Mouse (Mus musculus): Measurements from ENCODE around the gene Usp35. TPM values are rescaled to one million over a fixed set of nuclear protein-coding genes. Genes with fewer than 3 reads are reported as not detected.

The Usp35 gene
- total and polyA plus RNA-seq, 3 experiments: 0.58 to 2.2 TPM; not detected in 1

DNA sequence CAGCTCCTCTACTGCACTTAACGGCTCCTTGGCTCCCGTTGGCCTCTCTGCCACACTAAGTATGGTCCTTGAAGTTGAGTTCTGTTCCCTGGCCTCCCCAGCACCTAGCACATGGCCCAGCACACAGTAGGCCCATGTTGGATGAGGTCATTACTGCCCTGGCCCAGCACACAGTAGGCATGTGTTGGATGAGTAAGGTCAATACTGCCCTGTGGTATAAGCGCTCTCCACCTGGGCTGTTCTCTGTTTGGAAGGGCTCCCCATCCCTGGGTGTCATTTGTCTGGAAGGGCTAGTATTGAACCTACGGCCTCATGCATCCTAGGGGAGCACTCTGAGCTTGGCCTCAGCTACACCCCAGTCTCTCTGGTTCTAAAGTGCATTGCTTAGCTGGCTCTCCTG is 4.4 kb downstream of the Usp35 start:
- H3K27me3 ChIP-seq (ENCODE audit: control insufficient read depth in 1 of 2, insufficient read depth in 2 of 2, low read length in 2 of 2): no peaks in the 10 kb centered on the region

GRCm38 (mm10) chr7:97325156-97325985 is 6.4 kb downstream of the Usp35 start:
- Histone ChIP-seq H3K79me2 (ENCODE audit: control insufficient read depth, insufficient read depth, low read length, poor library complexity) (no peaks in the 10 kb centered on the region), H3K27me3 (ENCODE audit: control insufficient read depth in 1 of 2, insufficient read depth in 2 of 2, low read length in 2 of 2) (no peaks in the 10 kb centered on the region), H3K27ac (ENCODE audit: control insufficient read depth, low read depth, low read length) (no peak overlapping the region), H3K9me3 (replicated peaks; ENCODE audit: insufficient read depth, low read length) (no peaks in the 10 kb centered on the region), H3K4me3 (ENCODE audit: control insufficient read depth in 1 of 2, insufficient read depth in 1 of 2, low read depth in 2 of 2, low read length in 2 of 2) (no peak overlapping the region), H3K4me1 (ENCODE audit: control insufficient read depth in 1 of 2, insufficient read depth in 2 of 2, low read length in 2 of 2) (no peaks in the 10 kb centered on the region), H3K36me3 (ENCODE audit: control insufficient read depth in 1 of 2, insufficient read depth in 2 of 2, low read length in 2 of 2) (no peaks in the 10 kb centered on the region), H3K9ac (ENCODE audit: control insufficient read depth, low read depth, low read length, poor library complexity, severe bottlenecking) (no peak overlapping the region)
- no peak for DNase-seq (ENCODE audit: low read depth, low spot score)
- no peak for TF ChIP-seq ZKSCAN1 (IDR thresholded peaks at IDR 0.05; ENCODE audit: low read depth, low read length)
- TF ChIP-seq POLR2AphosphoS5 (IDR thresholded peaks at IDR 0.05; ENCODE audit: borderline replicate concordance, low read depth, low read length): no peak
- no peak for TF ChIP-seq USF1 (IDR thresholded peaks at IDR 0.05; ENCODE audit: low read depth, low read length)
- no peak for TF ChIP-seq HCFC1 (IDR thresholded peaks at IDR 0.05; ENCODE audit: low read depth, low read length)
- TF ChIP-seq ZC3H11A (IDR thresholded peaks at IDR 0.05; ENCODE audit: low read depth, low read length): no peak

More for the DNA sequence above, 4.4 kb downstream of the Usp35 start:
- TF ChIP-seq ZKSCAN1 (IDR thresholded peaks at IDR 0.05; ENCODE audit: low read depth, low read length): peak; percentile 62
- no peak for TF ChIP-seq NELFE (IDR thresholded peaks at IDR 0.05; ENCODE audit: low read depth, low read length)
- no peak for TF ChIP-seq TCF12 (IDR thresholded peaks at IDR 0.05; ENCODE audit: low read depth, low read length)
- no peak for TF ChIP-seq USF2 (IDR thresholded peaks at IDR 0.05; ENCODE audit: borderline replicate concordance in 1 of 2, insufficient read depth in 1 of 2, low read depth in 1 of 2, low read length in 2 of 2)
- Histone ChIP-seq H3K79me2 (ENCODE audit: control insufficient read depth, insufficient read depth, low read length, poor library complexity) (no peaks in the 10 kb centered on the region), H3K4me1 (ENCODE audit: control insufficient read depth in 1 of 2, insufficient read depth in 2 of 2, low read length in 2 of 2) (peaks cover 2 to 5% of the 10 kb centered on the region in 2 experiments; a peak in 2 of 4 replicates), H3K4me3 (ENCODE audit: control insufficient read depth in 1 of 2, insufficient read depth in 1 of 2, low read depth in 2 of 2, low read length in 2 of 2) (no peak overlapping the region), H3K36me3 (ENCODE audit: control insufficient read depth in 1 of 2, insufficient read depth in 2 of 2, low read length in 2 of 2) (no peaks in the 10 kb centered on the region), H3K9me3 (replicated peaks; ENCODE audit: insufficient read depth, low read length) (no peaks in the 10 kb centered on the region), H3K9ac (ENCODE audit: control insufficient read depth, low read depth, low read length, poor library complexity, severe bottlenecking) (no peak overlapping the region), H3K27ac (ENCODE audit: control insufficient read depth, low read depth, low read length) (no peak overlapping the region)
- DNase-seq (ENCODE audit: low read depth, low spot score): no peak

DNA sequence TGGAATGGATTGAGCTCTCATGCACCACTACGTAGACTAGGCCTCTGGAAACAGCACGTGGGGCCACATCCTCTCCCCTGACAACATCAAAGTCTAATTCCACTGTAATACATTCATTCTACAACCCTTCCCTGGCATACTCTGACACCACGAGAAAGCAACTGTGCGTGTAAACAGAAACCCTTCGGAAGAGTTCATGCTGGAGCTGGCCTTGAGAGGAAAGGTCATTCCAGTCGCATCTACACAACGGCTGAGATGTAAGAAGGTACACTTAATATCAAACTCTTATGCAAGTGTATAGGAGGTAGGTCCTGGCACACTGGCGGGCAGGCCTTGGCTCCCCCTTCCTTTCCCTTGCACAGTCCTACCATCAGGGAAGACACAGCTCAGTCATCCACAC is 7.5 kb downstream of the Usp35 start:
- Histone ChIP-seq H3K79me2 (ENCODE audit: control insufficient read depth, insufficient read depth, low read length, poor library complexity) (no peaks in the 10 kb centered on the region), H3K27ac (ENCODE audit: control insufficient read depth, low read depth, low read length) (no peak overlapping the region), H3K9ac (ENCODE audit: control insufficient read depth, low read depth, low read length, poor library complexity, severe bottlenecking) (no peak overlapping the region), H3K36me3 (ENCODE audit: control insufficient read depth in 1 of 2, insufficient read depth in 2 of 2, low read length in 2 of 2) (no peaks in the 10 kb centered on the region), H3K27me3 (ENCODE audit: control insufficient read depth in 1 of 2, insufficient read depth in 2 of 2, low read length in 2 of 2) (no peaks in the 10 kb centered on the region), H3K4me3 (ENCODE audit: control insufficient read depth in 1 of 2, insufficient read depth in 1 of 2, low read depth in 2 of 2, low read length in 2 of 2) (no peak overlapping the region), H3K4me1 (ENCODE audit: control insufficient read depth in 1 of 2, insufficient read depth in 2 of 2, low read length in 2 of 2) (no peaks in the 10 kb centered on the region), H3K9me3 (replicated peaks; ENCODE audit: insufficient read depth, low read length) (no peaks in the 10 kb centered on the region)
- no peak for DNase-seq (ENCODE audit: low read depth, low spot score)
- TF ChIP-seq POLR2A (IDR thresholded peaks at IDR 0.05; ENCODE audit: control insufficient read depth in 1 of 2, insufficient read depth in 1 of 2, low read depth in 1 of 2, low read length in 2 of 2, poor library complexity in 1 of 2): no peak
- no peak for TF ChIP-seq RCOR1 (IDR thresholded peaks at IDR 0.05; ENCODE audit: low read depth, low read length)
- TF ChIP-seq USF1 (IDR thresholded peaks at IDR 0.05; ENCODE audit: low read depth, low read length): no peak
